Mouse (Mus musculus) spleen, adult 2 months (tissue): ENCODE results near the gene Arid1b.

Experiments
- CTCF ChIP-seq: fragments of 200-500 bp; IDR thresholded peaks from 2 replicates; pipeline ENCODE4 v1.5.1; 2011; ENCODE audit warnings: mild to moderate bottlenecking, inconsistent platforms; ENCODE audit not compliant: insufficient read depth, insufficient read length, insufficient replicate concordance; ENCODE audit errors: extremely low read depth
- POLR2A ChIP-seq: fragments of 200-500 bp; IDR thresholded peaks from 2 replicates; pipeline ENCODE4 v1.6.1; 2011; ENCODE audit warnings: low read depth, low read length, inconsistent platforms

DNA sequence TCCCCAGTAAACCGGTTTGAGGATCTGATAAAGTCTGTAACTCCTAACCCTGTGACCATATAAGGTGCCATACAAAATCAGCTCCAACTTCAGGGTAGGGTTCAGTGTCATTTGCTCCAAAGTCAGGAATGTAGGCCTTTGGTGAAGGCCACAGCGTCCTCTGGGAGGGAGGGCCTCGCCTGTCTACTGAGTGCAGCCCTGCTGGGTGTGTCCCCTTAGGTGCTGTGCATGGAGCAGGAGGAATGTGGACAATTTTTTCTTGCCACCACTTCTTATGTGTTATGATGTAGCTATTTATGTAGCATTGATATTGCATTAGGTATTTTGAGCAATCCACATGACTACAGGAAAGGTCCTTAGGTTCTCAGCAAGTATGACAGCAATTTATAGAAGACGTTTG, 124.0 kb downstream of the Arid1b start:
- no peak for TF ChIP-seq POLR2A
- TF ChIP-seq CTCF: no peak
